Mouse (Mus musculus) spleen, postnatal 36 days (tissue): Measurements from ENCODE around the gene Gm5141.
"Not testable (repeated sequence)": the region's sequence is repeated elsewhere in the genome, so short reads cannot be mapped to it uniquely, and the experiment has no call there.

Experiments used
- DNase-seq, 2 experiments: peaks; one replicate each; pipeline ENCODE4 v3.0.0; 2022; ENCODE audit warnings: low spot score in 2 of 2, mixed read lengths in 1 of 2

Gene Gm5141

DNA sequence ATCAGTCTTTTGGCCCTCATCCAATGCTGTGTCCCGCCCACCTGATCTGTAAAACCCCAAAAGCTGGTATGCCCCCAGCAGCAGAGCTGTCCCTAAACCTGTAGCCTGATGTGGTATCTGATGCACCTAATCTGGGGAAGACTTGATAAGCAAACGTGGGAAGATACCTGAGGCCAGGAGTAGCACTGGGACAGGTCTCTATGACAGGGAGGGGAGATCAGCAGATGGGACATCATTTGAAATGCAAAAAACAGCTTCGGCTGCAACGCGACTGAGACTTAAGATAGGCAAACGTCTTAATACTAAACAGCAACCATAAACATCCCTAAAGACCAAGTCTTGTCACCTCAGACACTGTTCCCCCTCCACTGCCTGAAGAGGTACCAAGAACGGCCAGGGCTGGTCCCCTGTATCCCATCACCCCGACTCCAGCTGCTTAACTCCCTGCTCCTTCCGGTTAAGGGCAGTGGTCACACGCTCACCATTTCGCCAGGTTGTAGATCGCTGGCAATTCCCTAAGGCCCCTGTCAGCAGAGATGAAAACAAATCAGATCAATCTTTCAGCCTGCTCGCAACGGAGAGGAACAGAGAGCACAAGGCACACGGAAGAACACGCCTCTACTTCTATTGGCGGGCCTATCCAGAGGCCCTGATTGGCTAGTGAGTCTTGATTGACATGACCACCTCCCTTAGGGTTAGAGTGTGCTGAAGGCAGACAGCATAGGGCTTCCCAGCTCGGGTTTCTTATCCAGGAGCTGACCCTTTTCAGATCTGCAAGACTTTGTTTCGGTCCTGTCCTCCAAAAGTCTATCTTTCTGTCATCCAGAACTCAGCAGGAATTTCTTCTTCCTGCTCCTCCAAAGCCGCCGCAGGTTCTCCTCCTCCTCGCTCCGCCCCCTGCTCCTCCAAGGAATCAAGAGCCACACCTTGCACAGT, at the start of gene Gm5141:
Gene Gm5141 (minus strand): TSS at position 610 of the 936 bp plus-strand sequence.
- peak; percentile 25 to 47 for DNase-seq

- DNase-seq, result no peak
Measured at GRCm38 (mm10) chr13:62833341-62833740, 47.7 kb upstream of the Gm5141 start.

DNA sequence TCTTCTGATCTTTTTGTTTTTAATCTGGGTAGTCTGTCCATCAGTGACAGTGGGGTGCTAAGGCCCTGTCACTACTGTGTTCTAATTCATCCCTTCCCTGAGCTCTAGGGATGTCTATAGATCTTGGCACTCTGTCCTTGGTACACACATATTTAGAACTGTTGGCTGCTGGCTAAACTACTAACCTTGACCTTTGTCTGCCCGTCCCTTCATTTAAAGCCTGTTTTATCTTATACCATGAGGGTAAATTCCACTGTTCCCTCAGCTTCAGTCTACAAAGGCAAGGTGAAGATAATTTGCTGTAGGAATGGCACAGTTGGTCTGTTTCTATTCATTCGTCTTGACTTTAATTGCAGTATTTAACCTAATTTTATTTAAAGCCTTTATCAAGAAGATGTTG, 46.6 kb upstream of the Gm5141 start:
- no peak for DNase-seq

GRCm38 (mm10) chr13:62815705-62816104, 30.1 kb upstream of the Gm5141 start:
- DNase-seq, result not testable (repeated sequence)

- no peak for DNase-seq
Measured at GRCm38 (mm10) chr13:62812713-62813112, 27.1 kb upstream of the Gm5141 start.

- not testable (repeated sequence) for DNase-seq
Measured at GRCm38 (mm10) chr13:62807981-62808380, 22.4 kb upstream of the Gm5141 start.

DNA sequence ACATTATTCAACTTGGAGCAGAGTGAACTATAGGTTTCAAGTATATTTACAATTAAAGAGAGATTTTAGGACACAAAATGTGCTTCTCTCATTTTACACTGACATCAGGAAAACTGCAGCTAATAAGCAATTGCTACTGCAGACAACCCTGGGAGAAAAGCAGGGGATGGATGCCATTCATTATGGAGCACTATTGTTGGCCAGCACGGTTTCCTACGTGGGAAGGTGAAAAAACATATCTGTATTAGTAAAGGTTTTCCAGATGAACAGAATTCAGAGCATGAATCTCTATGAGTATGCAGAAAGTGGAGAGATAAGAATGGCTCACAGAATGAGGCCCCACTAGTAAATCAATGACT, 506 bp upstream of the Gm5141 start:
- DNase-seq, result not testable (repeated sequence)

DNA sequence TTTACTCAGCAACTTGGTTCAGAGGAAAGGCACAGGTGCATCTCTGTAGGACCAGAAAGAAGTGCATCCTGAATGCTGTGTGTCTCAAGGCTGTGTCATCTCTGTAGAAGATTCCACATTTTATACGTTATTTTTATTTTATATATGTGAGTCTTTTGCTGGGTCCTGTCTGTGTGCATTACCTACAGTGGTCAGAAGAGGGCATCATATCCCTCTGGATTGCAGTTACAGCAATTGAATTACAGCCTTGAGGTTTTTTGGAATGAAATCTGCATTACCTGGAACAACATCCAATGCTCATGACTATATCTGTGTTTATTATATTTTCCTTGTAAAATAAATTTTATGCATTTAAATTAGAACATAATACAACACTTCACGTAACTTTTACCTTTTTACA, 21.8 kb downstream of the Gm5141 start:
- DNase-seq, result peak in 1 of 2 experiments; percentile 1

DNA sequence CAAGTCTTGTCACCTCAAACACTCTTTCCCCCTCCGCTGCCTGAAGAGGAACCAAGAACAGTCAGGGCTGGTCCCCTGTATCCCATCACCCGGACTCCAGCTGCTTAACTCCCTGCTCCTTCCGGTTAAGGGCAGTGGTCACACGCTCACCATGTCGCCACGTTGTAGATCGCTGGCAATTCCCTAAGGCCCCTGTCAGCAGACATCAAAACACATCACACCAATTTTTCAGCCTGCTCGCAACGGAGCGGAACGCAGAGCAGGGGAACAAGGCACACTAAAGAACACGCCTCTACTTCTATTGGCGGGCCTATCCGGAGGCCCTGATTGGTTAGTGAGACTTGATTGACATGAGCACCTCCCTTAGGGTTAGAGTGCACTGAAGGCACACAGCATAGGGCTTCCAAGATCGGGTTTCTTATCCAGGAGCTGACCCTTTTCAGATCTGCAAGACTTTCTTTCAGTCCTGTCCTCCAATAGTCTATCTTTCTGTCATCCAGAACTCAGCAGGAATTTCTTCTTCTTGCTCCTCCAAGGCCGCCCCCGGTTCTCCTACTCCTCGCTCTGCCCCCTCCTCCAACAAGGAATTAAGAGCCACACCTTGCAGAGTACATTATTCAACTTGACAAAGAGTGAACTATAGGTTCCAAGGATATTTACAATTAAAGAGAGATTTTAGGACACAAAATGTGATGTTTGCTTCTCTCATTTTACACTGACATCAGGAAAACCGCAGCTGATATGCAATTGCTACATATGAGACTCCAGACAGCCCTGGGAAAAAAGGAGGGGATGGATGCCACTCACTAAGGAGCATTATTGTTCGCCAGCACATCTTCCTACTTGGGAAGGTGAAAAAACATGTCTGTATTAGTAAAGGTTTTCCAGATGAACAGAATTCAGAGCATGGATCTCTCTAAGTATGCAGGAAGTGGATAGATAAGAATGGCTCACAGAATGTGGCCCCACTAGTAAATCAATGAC, 24.9 kb downstream of the Gm5141 start, which contains the start of gene Platr25:
Gene Platr25 (minus strand): TSS at position 278 of the 984 bp plus-strand sequence.
- DNase-seq, result peak; percentile 70 to 74

DNA sequence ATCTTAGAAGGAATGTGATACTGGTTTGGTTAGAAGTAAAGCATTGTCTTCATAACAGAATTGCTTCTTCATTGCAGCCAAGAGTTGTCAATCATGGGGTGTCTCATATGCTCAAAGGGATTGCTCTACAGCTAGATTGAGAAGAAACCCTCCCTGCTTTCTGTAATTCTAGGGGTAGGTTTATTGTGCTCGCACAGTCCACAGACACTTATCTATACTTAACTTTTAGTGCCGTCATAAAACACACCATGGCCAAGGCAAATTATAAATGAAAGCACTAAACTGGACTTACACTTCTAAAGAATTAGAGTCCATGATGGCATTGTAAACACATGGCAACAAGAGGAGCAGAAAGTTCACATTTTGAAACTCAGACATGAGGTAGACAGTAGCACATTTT, 52.3 kb downstream of the Gm5141 start:
- DNase-seq, result no peak
